Mouse (Mus musculus): ENCODE measurements around the gene Gpr89. TPM values are rescaled to one million over a fixed set of nuclear protein-coding genes. Genes with fewer than 3 reads are reported as not detected.

The Gpr89 gene
- total RNA-seq (2017): 12.8 and 23.0 TPM in 2 replicates

DNA sequence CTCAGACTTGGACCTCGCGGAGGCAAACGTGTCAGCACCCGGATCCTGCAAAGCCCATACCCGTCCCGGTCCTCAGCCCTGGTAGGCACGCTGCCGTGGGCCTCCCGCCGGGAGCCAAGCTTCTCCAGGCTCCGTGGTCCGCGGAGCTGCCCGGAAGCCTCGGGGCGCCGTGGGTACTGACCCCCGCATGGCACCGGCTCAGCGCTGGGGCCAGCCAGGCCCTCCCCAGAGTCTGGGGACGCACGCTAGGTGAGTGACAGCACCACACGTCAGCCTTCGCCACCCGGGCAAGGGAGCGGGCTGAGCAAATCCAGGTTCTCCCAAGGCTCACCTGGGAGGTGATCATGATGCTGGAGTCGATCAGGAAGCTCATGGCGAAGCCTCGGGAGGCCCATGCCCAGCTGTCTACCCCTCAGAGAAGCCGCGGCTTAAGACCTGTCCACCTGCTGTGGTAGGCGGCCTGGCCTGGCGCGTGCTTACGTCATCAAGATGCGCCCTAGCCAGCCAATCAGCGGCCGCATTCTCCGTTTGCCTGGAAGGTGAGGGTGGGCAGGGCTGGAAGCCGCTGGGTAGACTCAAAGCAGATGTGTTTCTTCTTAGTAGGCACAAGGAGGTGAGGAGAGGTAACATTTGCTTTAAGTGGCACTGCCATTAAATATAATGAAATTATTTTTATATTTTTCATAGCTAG, at the start of gene Gpr89:
Gpr89 (minus strand) TSS at position 496 of the 691 bp plus-strand sequence.
- peak; percentile 97 to 98 for ATAC-seq (replicated peaks in 1 of 2; ENCODE audit: insufficient read depth in 1 of 2, low FRiP score in 2 of 2, low TSS enrichment in 1 of 2, low read depth in 1 of 2, poor library complexity in 2 of 2, severe bottlenecking in 2 of 2)

DNA sequence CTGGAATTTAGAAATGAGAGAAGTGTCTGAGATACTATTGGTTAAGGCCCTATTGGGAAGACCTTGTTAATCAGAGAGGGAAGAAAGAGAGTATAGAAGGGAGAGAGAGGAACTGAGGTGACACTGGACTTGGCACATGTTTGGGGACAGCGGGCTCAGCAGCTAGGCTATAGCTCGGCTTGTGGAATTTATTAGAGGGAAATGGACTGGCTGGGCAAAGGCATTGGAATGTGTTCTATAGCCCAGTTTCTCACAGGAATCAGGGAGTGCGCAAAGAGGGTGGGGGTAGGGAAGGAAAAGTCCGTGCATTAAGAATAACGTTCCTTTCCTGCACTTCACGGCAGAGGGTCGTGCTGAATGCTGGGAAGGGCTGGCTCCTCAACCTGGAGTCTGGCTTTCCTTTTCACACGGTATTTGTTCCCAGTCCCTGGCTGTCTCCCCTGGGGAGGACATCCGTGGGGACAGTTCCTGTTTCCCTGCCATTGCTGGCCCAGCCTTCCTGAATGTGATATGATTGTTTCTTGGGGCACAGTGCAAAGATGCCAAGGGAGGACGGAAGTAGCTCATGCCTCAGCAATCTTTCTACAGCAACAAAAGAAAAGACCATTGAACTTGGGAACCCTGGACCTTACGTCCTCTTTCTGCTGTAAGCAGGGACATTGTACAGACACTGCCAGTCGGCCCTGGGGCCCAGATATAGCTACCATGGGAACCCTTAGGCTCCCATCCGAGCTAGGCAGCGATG, 48.5 kb upstream of the Gpr89 start:
- no peak for ATAC-seq (replicated peaks in 1 of 2; ENCODE audit: insufficient read depth in 1 of 2, low FRiP score in 2 of 2, low TSS enrichment in 1 of 2, low read depth in 1 of 2, poor library complexity in 2 of 2, severe bottlenecking in 2 of 2)

GRCm38 (mm10) chr3:96942706-96943105, 37.6 kb upstream of the Gpr89 start:
- no peak for ATAC-seq (replicated peaks in 1 of 2; ENCODE audit: insufficient read depth in 1 of 2, low FRiP score in 2 of 2, low TSS enrichment in 1 of 2, low read depth in 1 of 2, poor library complexity in 2 of 2, severe bottlenecking in 2 of 2)

GRCm38 (mm10) chr3:96938738-96939137, 33.6 kb upstream of the Gpr89 start:
- peak; percentile 92 to 93 for ATAC-seq (replicated peaks in 1 of 2; ENCODE audit: insufficient read depth in 1 of 2, low FRiP score in 2 of 2, low TSS enrichment in 1 of 2, low read depth in 1 of 2, poor library complexity in 2 of 2, severe bottlenecking in 2 of 2)

DNA sequence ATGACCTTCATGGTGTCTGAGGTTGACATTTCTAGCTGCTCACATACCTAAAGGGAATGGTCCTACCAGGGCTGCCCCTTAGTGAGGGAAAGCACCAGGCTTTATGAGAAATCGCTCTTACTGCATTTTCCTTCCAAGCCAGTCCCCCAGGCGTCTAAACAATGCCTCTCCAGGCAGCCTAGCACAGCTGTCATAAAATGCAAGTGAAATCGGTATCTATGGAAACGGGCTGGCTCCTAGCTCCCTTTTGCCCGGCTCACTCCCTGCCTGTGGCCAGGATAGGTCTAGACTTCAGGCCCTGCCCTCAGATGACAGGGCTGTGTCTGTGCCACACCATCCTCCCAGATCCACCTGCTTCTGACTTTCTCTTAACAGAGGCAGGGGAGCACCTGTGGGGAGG, 32.5 kb upstream of the Gpr89 start:
- ATAC-seq (replicated peaks in 1 of 2; ENCODE audit: insufficient read depth in 1 of 2, low FRiP score in 2 of 2, low TSS enrichment in 1 of 2, low read depth in 1 of 2, poor library complexity in 2 of 2, severe bottlenecking in 2 of 2): no peak

DNA sequence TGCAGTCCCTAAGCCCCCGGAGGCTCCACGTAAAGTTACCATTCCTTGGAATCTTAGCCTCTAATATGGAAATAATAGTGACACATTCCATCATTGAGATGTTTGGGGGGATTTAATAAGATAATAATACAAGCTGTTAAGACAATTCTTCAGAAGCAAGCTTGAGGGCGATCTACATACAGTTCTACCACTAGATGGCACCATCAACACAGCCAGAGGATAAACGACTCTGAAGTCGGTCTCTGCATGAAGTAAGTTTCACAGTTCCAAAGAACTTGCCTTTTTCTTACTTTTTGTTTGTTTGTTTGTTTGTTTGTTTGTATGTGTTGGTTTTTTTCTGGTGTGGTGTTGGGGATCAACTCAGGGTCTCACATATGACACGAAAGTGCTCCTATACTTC, 31.1 kb upstream of the Gpr89 start:
- peak in 1 of 2 experiments; percentile 58; a peak in 2 of 4 replicates for ATAC-seq (replicated peaks in 1 of 2; ENCODE audit: insufficient read depth in 1 of 2, low FRiP score in 2 of 2, low TSS enrichment in 1 of 2, low read depth in 1 of 2, poor library complexity in 2 of 2, severe bottlenecking in 2 of 2)

DNA sequence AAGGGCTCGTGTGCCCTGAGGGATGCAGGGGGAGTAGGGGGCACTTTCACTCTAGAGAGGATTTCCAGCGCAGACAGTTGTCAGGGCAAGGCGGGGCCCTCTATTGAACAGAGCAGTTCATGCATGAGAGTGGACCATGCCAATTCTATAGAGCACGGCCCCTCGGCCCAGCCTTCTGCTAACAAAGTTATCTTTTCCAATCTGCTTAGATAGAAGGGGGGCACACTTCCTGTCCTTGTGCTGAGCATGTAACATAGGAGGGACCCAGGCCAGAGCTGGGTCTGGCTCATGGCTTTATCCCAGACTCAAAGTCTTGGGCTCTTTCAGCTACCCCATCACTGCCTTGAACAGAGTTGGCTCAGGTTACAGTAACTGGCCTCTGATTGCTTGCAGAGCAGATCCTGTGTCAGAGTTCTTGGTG, 26.1 kb upstream of the Gpr89 start:
- no peak for ATAC-seq (replicated peaks in 1 of 2; ENCODE audit: insufficient read depth in 1 of 2, low FRiP score in 2 of 2, low TSS enrichment in 1 of 2, low read depth in 1 of 2, poor library complexity in 2 of 2, severe bottlenecking in 2 of 2)

GRCm38 (mm10) chr3:96925920-96926319, 20.8 kb upstream of the Gpr89 start, which contains the start of gene Gja8:
TSS of gene Gja8 (minus strand) at chr3:96926020.
- no peak for ATAC-seq (replicated peaks in 1 of 2; ENCODE audit: insufficient read depth in 1 of 2, low FRiP score in 2 of 2, low TSS enrichment in 1 of 2, low read depth in 1 of 2, poor library complexity in 2 of 2, severe bottlenecking in 2 of 2)

- no peak for ATAC-seq (replicated peaks in 1 of 2; ENCODE audit: insufficient read depth in 1 of 2, low FRiP score in 2 of 2, low TSS enrichment in 1 of 2, low read depth in 1 of 2, poor library complexity in 2 of 2, severe bottlenecking in 2 of 2)
Measured at GRCm38 (mm10) chr3:96924631-96925030, 19.5 kb upstream of the Gpr89 start.

- no peak for ATAC-seq (replicated peaks in 1 of 2; ENCODE audit: insufficient read depth in 1 of 2, low FRiP score in 2 of 2, low TSS enrichment in 1 of 2, low read depth in 1 of 2, poor library complexity in 2 of 2, severe bottlenecking in 2 of 2)
Measured at GRCm38 (mm10) chr3:96920991-96921390, 15.8 kb upstream of the Gpr89 start.

- no peak for ATAC-seq (replicated peaks in 1 of 2; ENCODE audit: insufficient read depth in 1 of 2, low FRiP score in 2 of 2, low TSS enrichment in 1 of 2, low read depth in 1 of 2, poor library complexity in 2 of 2, severe bottlenecking in 2 of 2)
Measured at GRCm38 (mm10) chr3:96905592-96905991, 446 bp upstream of the Gpr89 start.

DNA sequence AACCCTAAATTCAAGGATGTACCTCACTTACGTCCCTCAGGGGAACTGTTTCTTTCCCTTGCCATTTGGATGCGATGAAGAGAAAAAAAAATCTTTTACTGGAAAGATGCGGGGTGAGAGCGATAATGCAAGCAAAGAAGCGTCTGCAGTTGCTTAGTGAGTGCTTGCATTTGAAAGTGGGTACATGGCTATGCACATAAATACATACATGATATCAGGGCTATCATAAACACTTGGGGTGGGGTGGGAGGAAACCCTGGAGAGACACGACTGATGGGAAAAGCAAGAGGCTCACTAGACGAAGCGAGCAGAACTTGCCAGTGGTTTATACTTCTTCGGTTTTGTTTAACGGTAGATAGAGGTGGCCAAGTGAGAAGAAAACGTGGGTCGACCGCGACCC, 753 bp downstream of the Gpr89 start, which contains the start of gene Gja5:
Gja5 (plus strand) TSS at position 301 of the 400 bp plus-strand sequence.
- no peak for ATAC-seq (replicated peaks in 1 of 2; ENCODE audit: insufficient read depth in 1 of 2, low FRiP score in 2 of 2, low TSS enrichment in 1 of 2, low read depth in 1 of 2, poor library complexity in 2 of 2, severe bottlenecking in 2 of 2)

- ATAC-seq (replicated peaks in 1 of 2; ENCODE audit: insufficient read depth in 1 of 2, low FRiP score in 2 of 2, low TSS enrichment in 1 of 2, low read depth in 1 of 2, poor library complexity in 2 of 2, severe bottlenecking in 2 of 2): no peak
Measured at GRCm38 (mm10) chr3:96902336-96902999, 2.7 kb downstream of the Gpr89 start.

GRCm38 (mm10) chr3:96883690-96884089, 21.5 kb downstream of the Gpr89 start:
- peak in 1 of 2 experiments; percentile 27; a peak in 2 of 4 replicates for ATAC-seq (replicated peaks in 1 of 2; ENCODE audit: insufficient read depth in 1 of 2, low FRiP score in 2 of 2, low TSS enrichment in 1 of 2, low read depth in 1 of 2, poor library complexity in 2 of 2, severe bottlenecking in 2 of 2)

- ATAC-seq (replicated peaks in 1 of 2; ENCODE audit: insufficient read depth in 1 of 2, low FRiP score in 2 of 2, low TSS enrichment in 1 of 2, low read depth in 1 of 2, poor library complexity in 2 of 2, severe bottlenecking in 2 of 2): no peak
Measured at GRCm38 (mm10) chr3:96882061-96882849, 22.9 kb downstream of the Gpr89 start.

GRCm38 (mm10) chr3:96881557-96881956, 23.6 kb downstream of the Gpr89 start:
- ATAC-seq (replicated peaks in 1 of 2; ENCODE audit: insufficient read depth in 1 of 2, low FRiP score in 2 of 2, low TSS enrichment in 1 of 2, low read depth in 1 of 2, poor library complexity in 2 of 2, severe bottlenecking in 2 of 2): no peak

- no peak for ATAC-seq (replicated peaks in 1 of 2; ENCODE audit: insufficient read depth in 1 of 2, low FRiP score in 2 of 2, low TSS enrichment in 1 of 2, low read depth in 1 of 2, poor library complexity in 2 of 2, severe bottlenecking in 2 of 2)
Measured at GRCm38 (mm10) chr3:96880385-96880784, 24.8 kb downstream of the Gpr89 start.

All from hematopoietic stem cell, adult 5-6 weeks (primary cell).